Mouse (Mus musculus) spleen, adult 2 months (tissue): ENCODE data around the gene Gm17651. TPM values are rescaled to one million over a fixed set of nuclear protein-coding genes. Genes with fewer than 3 reads are reported as not detected.

Experiments used
- DNase-seq, 2 experiments: peaks; one replicate each; pipeline versions ENCODE4 v3.0.0 to v3.0.0-alpha.2; 2012 to 2021; ENCODE audit warnings: low spot score in 2 of 2, low read depth in 1 of 2
- H3K27ac ChIP-seq: fragments of 200-500 bp; 2 replicates; pipeline ENCODE4 v1.5.1; 2012; ENCODE audit warnings: low read length, inconsistent platforms; ENCODE audit not compliant: insufficient read depth
- H3K27me3 ChIP-seq: fragments of 200-500 bp; 2 replicates; pipeline ENCODE4 v1.6.1; 2012; ENCODE audit warnings: mild to moderate bottlenecking, moderate library complexity, low read length, inconsistent platforms; ENCODE audit not compliant: control insufficient read depth, insufficient read depth
- H3K36me3 ChIP-seq: fragments of 200-500 bp; 2 replicates; pipeline ENCODE4 v1.6.1; 2012; ENCODE audit warnings: mild to moderate bottlenecking, low read length, inconsistent platforms; ENCODE audit not compliant: control insufficient read depth, insufficient read depth
- H3K4me1 ChIP-seq: fragments of 200-500 bp; 2 replicates; pipeline ENCODE4 v1.6.1; 2011; ENCODE audit warnings: inconsistent platforms; ENCODE audit not compliant: control insufficient read depth, insufficient read depth, insufficient read length
- H3K4me3 ChIP-seq: fragments of 200-500 bp; 2 replicates; pipeline ENCODE4 v1.5.1; 2011; ENCODE audit warnings: mild to moderate bottlenecking, inconsistent platforms; ENCODE audit not compliant: insufficient read depth, insufficient read length; ENCODE audit errors: extremely low read depth
- CTCF ChIP-seq: fragments of 200-500 bp; IDR thresholded peaks from 2 replicates; pipeline ENCODE4 v1.5.1; 2011; ENCODE audit warnings: mild to moderate bottlenecking, inconsistent platforms; ENCODE audit not compliant: insufficient read depth, insufficient read length, insufficient replicate concordance; ENCODE audit errors: extremely low read depth
- POLR2A ChIP-seq: fragments of 200-500 bp; IDR thresholded peaks from 2 replicates; pipeline ENCODE4 v1.6.1; 2011; ENCODE audit warnings: low read depth, low read length, inconsistent platforms
- WGBS: fragments of 180-500 bp; shearing (Covaris S2); methylation state at CpG from one replicate; pipeline ENCODE4 v1.1.7; 2018; 5-methylcytosine and 5-hydroxymethylcytosine counted together
- polyA plus RNA-seq: library from polyadenylated mRNA; depleted of rRNA; stranded (reverse); fragments of >200 nt; gene quantifications from 2 replicates; pipeline ENCODE4 v1.2.3, GENCODE M21; 2012

Gene Gm17651
- polyA plus RNA-seq, 1 experiment: not detected

GRCm38 (mm10) chr3:97690590-97690989 lies 16.1 kb upstream of the Gm17651 start:
- Histone ChIP-seq H3K36me3 (no peaks in the 10 kb centered on the region), H3K27ac (no peak overlapping the region), H3K4me3 (no peak overlapping the region), H3K4me1 (no peaks in the 10 kb centered on the region), H3K27me3 (no peaks in the 10 kb centered on the region)
- DNase-seq: no peak
- no peak for TF ChIP-seq CTCF
- no peak for TF ChIP-seq POLR2A
- 86% methylated on average over 7 of the region's 7 CpGs for WGBS

- WGBS: 68% methylated on average over 2 of the region's 2 CpGs
- H3K27me3 ChIP-seq: no peaks in the 10 kb centered on the region
- H3K4me3 ChIP-seq: no peak overlapping the region
- DNase-seq: no peak
- H3K36me3 ChIP-seq: no peaks in the 10 kb centered on the region
- H3K4me1 ChIP-seq: no peaks in the 10 kb centered on the region
- no peak overlapping the region for H3K27ac ChIP-seq
- no peak for TF ChIP-seq CTCF
- TF ChIP-seq POLR2A: no peak
Observed at GRCm38 (mm10) chr3:97689289-97689688, 14.8 kb upstream of the Gm17651 start.

- TF ChIP-seq POLR2A (no peak), CTCF (no peak)
- 77% methylated on average over 4 of the region's 4 CpGs for WGBS
Observed at GRCm38 (mm10) chr3:97686372-97687117, 12.1 kb upstream of the Gm17651 start.

GRCm38 (mm10) chr3:97683560-97684195 lies 9.2 kb upstream of the Gm17651 start:
- 68% methylated on average over 16 of the region's 16 CpGs for WGBS
- Histone ChIP-seq H3K4me3 (no peak overlapping the region), H3K36me3 (no peaks in the 10 kb centered on the region), H3K27me3 (no peaks in the 10 kb centered on the region), H3K4me1 (no peaks in the 10 kb centered on the region), H3K27ac (no peak overlapping the region)
- TF ChIP-seq POLR2A (no peak), CTCF (no peak)
- DNase-seq: no peak

More at GRCm38 (mm10) chr3:97686372-97687117, 12.1 kb upstream of the Gm17651 start:
- Histone ChIP-seq H3K36me3 (no peaks in the 10 kb centered on the region), H3K4me3 (no peak overlapping the region), H3K27me3 (no peaks in the 10 kb centered on the region), H3K4me1 (no peaks in the 10 kb centered on the region), H3K27ac (no peak overlapping the region)
- no peak for DNase-seq

GRCm38 (mm10) chr3:97682576-97682975 lies 8.1 kb upstream of the Gm17651 start:
- no peaks in the 10 kb centered on the region for H3K27me3 ChIP-seq
- WGBS: 45% methylated on average over 5 of the region's 5 CpGs
- TF ChIP-seq CTCF: no peak
- TF ChIP-seq POLR2A: no peak
- H3K36me3 ChIP-seq: no peaks in the 10 kb centered on the region
- no peak overlapping the region for H3K27ac ChIP-seq
- no peak for DNase-seq
- no peak overlapping the region for H3K4me3 ChIP-seq
- no peaks in the 10 kb centered on the region for H3K4me1 ChIP-seq

GRCm38 (mm10) chr3:97682159-97682502 lies 7.6 kb upstream of the Gm17651 start:
- WGBS: 9% methylated on average over 11 of the region's 11 CpGs
- Histone ChIP-seq H3K4me3 (0 out of 2 replicates have a peak overlapping the region, but pooled peaks have one; percentile 64), H3K36me3 (no peaks in the 10 kb centered on the region), H3K27ac (no peak overlapping the region), H3K4me1 (no peaks in the 10 kb centered on the region), H3K27me3 (no peaks in the 10 kb centered on the region)
- TF ChIP-seq POLR2A (no peak), CTCF (no peak)
- peak in 1 of 2 experiments; percentile 3 for DNase-seq
